Mouse (Mus musculus) lung, adult 2 months (tissue): ENCODE data around the gene Arhgap10.

ENCODE experiments used
- CTCF ChIP-seq: fragments of 200-500 bp; IDR thresholded peaks from 2 replicates; pipeline ENCODE4 v1.5.1; 2011; ENCODE audit warnings: mild to moderate bottlenecking, low read length, control low read depth; ENCODE audit not compliant: insufficient read depth
- POLR2A ChIP-seq: fragments of 200-500 bp; IDR thresholded peaks from 2 replicates; pipeline ENCODE4 v1.6.1; 2011; ENCODE audit warnings: low read depth, mild to moderate bottlenecking, control low read depth, low read length, borderline replicate concordance; ENCODE audit errors: extremely low read depth

GRCm38 (mm10) chr8:77318590-77318989 is 199.2 kb downstream of the Arhgap10 start:
- TF ChIP-seq CTCF: no peak
- no peak for TF ChIP-seq POLR2A
